Mouse (Mus musculus) skeletal muscle tissue, adult 2 months (tissue): ENCODE data around the gene Camta1.
A peak's percentile ranks its signal among the peaks of the same experiment; 100 is the strongest.

ENCODE experiments used
- DNase-seq: peaks from one replicate; pipeline ENCODE4 v3.0.0-alpha.2; 2012; ENCODE audit warnings: low read depth, low spot score

Camta1 gene

DNA sequence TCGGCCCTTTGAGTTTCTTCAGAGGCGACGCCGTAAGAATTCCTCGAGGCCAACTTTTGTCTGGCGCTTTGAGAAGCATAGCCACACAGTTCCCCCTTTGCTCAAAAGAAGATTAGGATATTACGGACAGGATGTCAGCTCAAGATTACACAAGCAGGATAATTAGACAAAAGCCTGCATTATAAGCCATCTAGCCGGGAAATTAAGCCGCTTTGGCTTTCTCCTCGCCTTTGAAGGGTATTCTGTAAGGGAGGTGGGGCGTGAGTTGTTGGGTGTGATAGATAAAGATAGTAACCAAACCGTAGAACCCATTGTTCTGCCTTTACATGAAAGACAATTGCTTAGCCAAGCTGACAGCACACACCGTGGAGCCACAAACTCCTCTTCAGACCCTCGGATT, 579.6 kb downstream of the Camta1 start:
- no peak for DNase-seq

GRCm38 (mm10) chr4:151275292-151275691, 586.4 kb downstream of the Camta1 start:
- DNase-seq: no peak

- DNase-seq: no peak
These were observed 597.8 kb downstream of the Camta1 start for GRCm38 (mm10) chr4:151263786-151264414.

- DNase-seq: no peak
These were observed 598.6 kb downstream of the Camta1 start for GRCm38 (mm10) chr4:151263052-151263451.

GRCm38 (mm10) chr4:151256622-151257021, 605.1 kb downstream of the Camta1 start:
- no peak for DNase-seq

DNA sequence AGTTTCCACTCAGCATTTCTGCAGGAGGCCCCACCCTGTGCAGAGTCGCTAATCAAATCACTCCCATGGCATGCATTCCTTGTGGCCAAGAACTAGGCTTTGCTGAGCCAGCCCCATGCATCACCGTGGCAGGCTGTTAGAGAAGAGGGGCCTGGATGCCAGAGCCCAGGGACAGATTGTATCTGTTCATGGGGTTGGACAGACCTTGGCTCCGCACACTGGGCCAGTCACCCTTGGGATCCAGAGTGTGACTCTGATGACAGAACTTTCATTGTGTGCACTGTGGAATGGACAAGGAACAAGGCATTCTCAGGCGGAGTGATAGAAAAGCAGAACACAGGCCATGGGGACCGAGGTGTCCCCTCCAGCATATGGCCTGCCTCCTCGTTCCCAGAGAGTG, 610.9 kb downstream of the Camta1 start:
- no peak for DNase-seq

- no peak for DNase-seq
These were observed 616.4 kb downstream of the Camta1 start for GRCm38 (mm10) chr4:151245068-151245797.

- DNase-seq: no peak
These were observed 618.2 kb downstream of the Camta1 start for GRCm38 (mm10) chr4:151243445-151243844.

- no peak for DNase-seq
These were observed 618.9 kb downstream of the Camta1 start for GRCm38 (mm10) chr4:151242751-151243150.

- DNase-seq: no peak
These were observed 621.2 kb downstream of the Camta1 start for GRCm38 (mm10) chr4:151240465-151240864.

- peak; percentile 19 for DNase-seq
These were observed 622.5 kb downstream of the Camta1 start for GRCm38 (mm10) chr4:151238970-151239684.

GRCm38 (mm10) chr4:151237501-151237900, 624.2 kb downstream of the Camta1 start:
- no peak for DNase-seq

DNA sequence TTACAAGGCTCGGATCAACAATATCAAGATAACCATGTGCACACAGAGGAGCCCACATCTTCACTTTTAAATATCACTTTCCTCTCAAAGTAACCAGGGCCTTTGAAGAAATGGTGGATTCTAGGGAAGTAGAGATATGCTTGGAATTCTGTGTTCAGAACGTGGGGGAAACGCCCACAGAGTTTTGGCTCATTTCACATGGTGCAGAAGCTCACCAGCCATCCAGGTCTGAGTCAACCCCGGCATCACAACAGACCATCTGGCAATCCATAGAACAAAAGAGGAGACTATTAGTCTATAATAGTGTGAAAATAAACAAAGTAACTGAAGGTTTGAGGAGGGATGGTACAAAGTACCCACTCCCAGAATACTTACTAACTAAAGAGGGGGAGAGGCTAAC, 626.7 kb downstream of the Camta1 start:
- DNase-seq: no peak

GRCm38 (mm10) chr4:151232028-151232427, 629.6 kb downstream of the Camta1 start:
- DNase-seq: no peak

DNA sequence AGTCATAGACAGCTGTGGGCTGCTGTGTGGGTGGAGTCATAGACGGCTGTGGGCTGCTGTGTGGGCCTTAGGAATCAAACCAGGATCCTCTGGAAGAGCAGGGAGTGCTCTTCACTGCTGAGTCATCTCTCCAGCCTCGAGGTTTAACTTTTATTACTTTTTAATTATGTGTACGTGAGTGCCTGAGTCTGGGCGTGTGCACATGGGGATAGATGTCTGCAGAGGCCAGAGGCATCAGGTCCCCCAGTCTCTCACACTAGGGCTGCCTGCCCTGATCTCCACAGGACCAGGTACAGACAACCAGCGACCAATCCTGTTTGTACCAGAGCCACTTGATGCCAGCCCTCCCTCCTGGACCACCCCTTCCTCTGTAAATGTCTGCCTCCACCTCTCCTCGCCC, 632.6 kb downstream of the Camta1 start:
- DNase-seq: no peak

DNA sequence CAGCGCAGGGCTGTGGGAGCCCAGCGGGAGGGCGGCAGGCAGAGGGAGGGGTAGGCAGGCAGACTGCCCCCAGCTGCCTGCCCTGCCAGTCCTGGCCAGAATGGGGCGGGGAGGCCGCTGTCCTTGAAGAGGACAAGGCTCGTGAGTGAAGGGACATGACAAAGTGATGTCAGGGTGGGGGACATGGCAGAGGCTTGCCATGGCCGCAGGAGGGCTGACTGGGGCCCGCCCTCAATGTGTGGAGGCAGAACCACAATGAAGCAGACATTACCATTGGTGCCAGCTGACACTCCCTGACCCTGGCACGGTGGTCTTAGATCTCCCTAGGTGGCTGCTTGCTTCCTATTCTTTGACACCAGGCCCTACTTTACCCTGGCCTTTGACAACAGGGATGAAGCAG, 635.2 kb downstream of the Camta1 start:
- no peak for DNase-seq

- DNase-seq: no peak
These were observed 637.7 kb downstream of the Camta1 start for GRCm38 (mm10) chr4:151224017-151224416.

- no peak for DNase-seq
These were observed 638.2 kb downstream of the Camta1 start for GRCm38 (mm10) chr4:151223263-151223996.

GRCm38 (mm10) chr4:151222635-151223034, 639.0 kb downstream of the Camta1 start:
- DNase-seq: no peak

DNA sequence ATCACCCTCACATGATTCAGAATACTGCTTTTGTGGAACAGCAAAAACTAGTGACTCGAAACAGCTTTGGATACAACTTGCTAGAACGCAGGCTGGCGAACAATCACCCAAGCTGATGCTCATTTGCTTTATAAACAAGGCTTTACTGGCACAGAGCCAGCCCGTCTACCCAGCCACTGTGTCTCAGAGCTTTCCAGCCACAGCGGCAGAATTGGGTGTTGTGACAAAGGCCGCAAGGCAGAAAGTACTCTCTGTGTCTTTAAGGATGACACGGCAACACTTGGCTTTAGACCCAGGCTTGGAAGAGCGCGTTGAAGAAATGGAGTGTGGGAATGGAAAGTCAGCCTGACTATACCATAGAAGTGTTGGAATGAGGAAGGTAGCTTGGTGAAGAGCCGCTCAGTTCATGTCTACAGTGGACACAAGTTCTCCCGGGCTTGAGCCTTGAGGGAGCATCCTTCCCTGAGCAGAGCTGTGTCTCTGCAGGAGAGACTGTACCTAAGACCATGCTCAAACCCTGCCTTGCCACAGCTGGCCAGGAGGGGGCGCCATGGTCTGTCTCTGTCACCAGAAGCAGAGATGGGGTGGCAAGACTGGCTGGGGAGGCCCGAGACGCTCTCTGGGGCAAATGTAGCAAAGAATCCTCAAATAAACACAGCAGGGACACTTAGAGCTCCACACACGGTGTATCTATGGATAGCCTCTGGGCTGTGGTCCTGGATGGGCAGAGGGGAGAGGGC, 645.0 kb downstream of the Camta1 start:
- no peak for DNase-seq

GRCm38 (mm10) chr4:151215866-151216265, 645.8 kb downstream of the Camta1 start:
- DNase-seq: no peak
